Mouse (Mus musculus): ENCODE measurements around the gene Ruvbl2. TPM values are rescaled to one million over a fixed set of nuclear protein-coding genes. Genes with fewer than 3 reads are reported as not detected.
A peak's percentile ranks its signal among the peaks of the same experiment; 100 is the strongest.

Ruvbl2 gene
- polyA plus RNA-seq, 1 experiment from 2014 or later, result 94.3 TPM

DNA sequence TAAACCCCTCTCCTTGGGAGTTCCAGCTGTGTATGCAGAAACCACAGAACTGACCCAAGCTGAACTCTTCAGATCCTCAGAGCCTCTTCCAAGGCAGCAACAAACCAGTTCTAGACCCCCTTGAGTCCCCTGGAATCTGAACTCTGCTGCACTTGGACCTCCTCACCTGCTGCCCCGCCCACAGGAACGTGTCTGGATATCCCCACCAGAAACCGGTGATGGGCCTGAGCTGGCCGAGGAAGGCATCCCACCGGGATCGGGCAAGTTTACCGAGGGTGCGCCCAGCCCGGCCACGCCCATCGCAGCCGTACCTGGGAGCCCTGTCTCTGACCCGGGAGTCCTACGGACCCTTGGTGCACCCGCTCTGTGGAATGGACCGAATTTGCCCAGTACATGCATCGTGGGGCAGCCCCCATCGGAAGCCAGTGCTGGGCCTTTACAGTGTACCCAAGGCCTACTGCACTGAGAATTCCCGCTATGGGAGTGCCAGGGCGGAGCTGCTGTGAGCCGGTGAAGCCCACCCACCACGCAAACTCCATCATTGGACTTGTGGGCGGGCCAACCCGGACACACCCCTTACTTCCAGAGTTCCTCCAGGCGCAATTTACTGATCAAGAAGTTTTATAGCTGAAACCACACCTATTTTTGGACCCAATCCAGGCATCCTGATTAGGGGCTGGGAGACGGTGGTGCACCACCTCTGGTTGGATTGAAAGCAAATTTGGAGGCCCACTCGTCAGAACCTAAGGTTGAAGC lies 17.9 kb downstream of the Ruvbl2 start:
- no peak for ATAC-seq
- Histone ChIP-seq H3K27ac (ENCODE audit: low read depth, low read length) (no peak overlapping the region), H3K27me3 (replicated peaks; ENCODE audit: control insufficient read depth, insufficient read depth, low read length) (peaks cover 58% of the 10 kb centered on the region), H3K36me3 (ENCODE audit: control insufficient read depth, insufficient read depth, low read length) (peaks cover 44% of the 10 kb centered on the region), H3K4me1 (ENCODE audit: control insufficient read depth, insufficient read depth, low read depth, low read length) (peaks cover 3% of the 10 kb centered on the region; the same call in 1 of the 2 replicates), H3K4me3 (ENCODE audit: low read length) (no peak overlapping the region), H3K9ac (ENCODE audit: low read depth, low read length) (no peak overlapping the region), H3K9me3 (ENCODE audit: control insufficient read depth, low read length) (no peaks in the 10 kb centered on the region), H3K4me2 (ENCODE audit: low read length) (no peak overlapping the region)
- WGBS, result 14% methylated on average over 27 of the region's 27 CpGs

GRCm38 (mm10) chr7:45417962-45418492 lies 19.9 kb downstream of the Ruvbl2 start:
- Histone ChIP-seq H3K27me3 (replicated peaks; ENCODE audit: control insufficient read depth, insufficient read depth, low read length) (peaks cover 77% of the 10 kb centered on the region), H3K9me3 (ENCODE audit: control insufficient read depth, low read length) (no peaks in the 10 kb centered on the region), H3K9ac (ENCODE audit: low read depth, low read length) (no peak overlapping the region), H3K4me2 (ENCODE audit: low read length) (no peak overlapping the region), H3K4me3 (ENCODE audit: low read length) (no peak overlapping the region), H3K4me1 (ENCODE audit: control insufficient read depth, insufficient read depth, low read depth, low read length) (peaks cover 15% of the 10 kb centered on the region), H3K27ac (ENCODE audit: low read depth, low read length) (no peak overlapping the region), H3K36me3 (ENCODE audit: control insufficient read depth, insufficient read depth, low read length) (peaks cover 24% of the 10 kb centered on the region)
- WGBS, result 9% methylated on average over 13 of the region's 13 CpGs
- no peak for ATAC-seq

- WGBS, result 11% methylated on average over 37 of the region's 37 CpGs
- no peak for ATAC-seq
- H3K27me3 ChIP-seq (replicated peaks; ENCODE audit: control insufficient read depth, insufficient read depth, low read length), result peaks cover 87% of the 10 kb centered on the region
- H3K36me3 ChIP-seq (ENCODE audit: control insufficient read depth, insufficient read depth, low read length), result no peaks in the 10 kb centered on the region
- H3K4me3 ChIP-seq (ENCODE audit: low read length), result peak overlapping the region; percentile 17; the same call in 1 of the 2 replicates
- peaks cover 15% of the 10 kb centered on the region for H3K4me1 ChIP-seq (ENCODE audit: control insufficient read depth, insufficient read depth, low read depth, low read length)
- no peaks in the 10 kb centered on the region for H3K9me3 ChIP-seq (ENCODE audit: control insufficient read depth, low read length)
- H3K4me2 ChIP-seq (ENCODE audit: low read length), result peak overlapping the region; percentile 25
- H3K9ac ChIP-seq (ENCODE audit: low read depth, low read length), result peak overlapping the region; percentile 41; the same call in 1 of the 2 replicates
- no peak overlapping the region for H3K27ac ChIP-seq (ENCODE audit: low read depth, low read length)
These were observed 22.3 kb downstream of the Ruvbl2 start for GRCm38 (mm10) chr7:45415636-45416035.

DNA sequence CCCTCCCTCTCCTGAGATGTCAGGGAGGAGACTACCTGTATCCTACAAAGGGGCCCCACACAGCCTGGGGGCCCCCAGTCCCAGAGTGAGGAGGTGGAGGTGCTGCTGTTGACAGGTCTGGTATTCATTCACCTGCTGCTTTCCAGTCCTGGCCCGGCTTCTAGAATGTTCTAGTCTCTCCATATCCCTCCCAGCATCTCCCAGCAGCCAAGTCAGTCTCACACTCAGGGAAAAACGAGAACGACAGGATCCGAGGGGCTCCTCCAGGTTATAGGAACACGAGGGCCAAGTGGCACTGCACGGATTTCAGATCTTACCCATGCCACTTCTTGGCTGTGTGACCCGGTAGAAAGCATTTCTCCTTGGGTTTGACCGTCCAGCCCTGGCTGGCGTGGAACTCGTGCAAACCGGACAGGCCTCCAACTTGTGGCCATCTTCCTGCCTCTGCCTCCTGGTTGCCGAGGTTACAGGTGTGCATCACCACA lies 23.1 kb downstream of the Ruvbl2 start:
- H3K9me3 ChIP-seq (ENCODE audit: control insufficient read depth, low read length), result no peaks in the 10 kb centered on the region
- H3K4me1 ChIP-seq (ENCODE audit: control insufficient read depth, insufficient read depth, low read depth, low read length), result peaks cover 15% of the 10 kb centered on the region
- H3K36me3 ChIP-seq (ENCODE audit: control insufficient read depth, insufficient read depth, low read length), result no peaks in the 10 kb centered on the region
- ATAC-seq, result no peak
- H3K27me3 ChIP-seq (replicated peaks; ENCODE audit: control insufficient read depth, insufficient read depth, low read length), result peaks cover 87% of the 10 kb centered on the region
- H3K4me3 ChIP-seq (ENCODE audit: low read length), result no peak overlapping the region
- H3K4me2 ChIP-seq (ENCODE audit: low read length), result no peak overlapping the region
- 39% methylated on average over 12 of the region's 12 CpGs for WGBS
- no peak overlapping the region for H3K9ac ChIP-seq (ENCODE audit: low read depth, low read length)
- H3K27ac ChIP-seq (ENCODE audit: low read depth, low read length), result no peak overlapping the region

DNA sequence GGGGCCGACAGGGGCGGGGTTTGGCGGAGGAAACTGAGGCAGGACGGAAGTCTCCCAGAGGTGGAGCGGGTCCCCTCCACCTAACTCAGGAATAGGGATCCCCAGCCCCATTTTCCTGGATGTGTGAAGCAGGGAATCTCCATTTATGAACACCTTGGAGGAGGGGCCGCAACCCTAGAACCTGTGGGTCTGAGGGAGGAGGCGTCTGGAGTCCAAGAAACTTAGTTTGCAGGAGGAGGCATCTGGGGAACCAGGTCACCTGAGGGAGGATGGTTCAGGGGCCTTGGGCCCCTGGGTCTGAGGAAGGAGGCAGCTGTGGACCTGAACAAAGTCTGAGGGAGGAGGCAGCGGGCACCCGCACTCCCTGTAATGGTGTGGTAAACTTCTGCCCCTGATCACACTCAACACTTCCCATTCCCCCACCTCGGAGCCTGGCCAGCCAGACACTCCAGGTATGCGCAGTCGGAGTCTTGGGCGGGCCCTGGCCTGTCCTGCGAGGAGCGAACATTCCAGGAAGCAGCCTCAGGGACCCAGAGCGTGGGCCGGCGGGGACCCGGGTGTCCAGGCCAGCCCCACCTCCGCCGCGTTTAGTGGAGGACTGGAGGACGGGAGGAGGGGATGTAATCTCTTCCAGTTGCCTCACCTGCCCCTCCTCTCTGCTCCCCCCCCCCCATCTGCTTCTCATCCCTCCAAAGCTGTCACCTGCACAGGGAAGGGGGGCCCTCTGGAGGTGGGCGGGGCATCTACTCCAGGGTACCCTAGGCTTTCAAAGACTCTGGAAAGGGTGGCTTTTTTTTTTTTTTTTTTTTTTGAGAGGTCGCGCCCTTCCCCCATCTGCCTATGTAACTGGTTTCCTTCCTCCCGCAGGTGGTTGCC lies 23.8 kb downstream of the Ruvbl2 start:
- no peak for ATAC-seq

GRCm38 (mm10) chr7:45413113-45413863 lies 24.6 kb downstream of the Ruvbl2 start, which contains the start of gene Ntf5:
Ntf5 (plus strand) TSS chr7:45413695.
- ATAC-seq, result peak; percentile 43

More for the DNA sequence above, 23.8 kb downstream of the Ruvbl2 start:
- Histone ChIP-seq H3K27ac (ENCODE audit: low read depth, low read length) (no peak overlapping the region), H3K27me3 (replicated peaks; ENCODE audit: control insufficient read depth, insufficient read depth, low read length) (peaks cover 90% of the 10 kb centered on the region), H3K36me3 (ENCODE audit: control insufficient read depth, insufficient read depth, low read length) (no peaks in the 10 kb centered on the region), H3K4me3 (ENCODE audit: low read length) (peak overlapping the region; percentile 53), H3K9me3 (ENCODE audit: control insufficient read depth, low read length) (no peaks in the 10 kb centered on the region), H3K4me2 (ENCODE audit: low read length) (peak overlapping the region; percentile 92), H3K4me1 (ENCODE audit: control insufficient read depth, insufficient read depth, low read depth, low read length) (peaks cover 15% of the 10 kb centered on the region), H3K9ac (ENCODE audit: low read depth, low read length) (peak overlapping the region; percentile 68)
- 2% methylated on average over 27 of the region's 27 CpGs for WGBS

DNA sequence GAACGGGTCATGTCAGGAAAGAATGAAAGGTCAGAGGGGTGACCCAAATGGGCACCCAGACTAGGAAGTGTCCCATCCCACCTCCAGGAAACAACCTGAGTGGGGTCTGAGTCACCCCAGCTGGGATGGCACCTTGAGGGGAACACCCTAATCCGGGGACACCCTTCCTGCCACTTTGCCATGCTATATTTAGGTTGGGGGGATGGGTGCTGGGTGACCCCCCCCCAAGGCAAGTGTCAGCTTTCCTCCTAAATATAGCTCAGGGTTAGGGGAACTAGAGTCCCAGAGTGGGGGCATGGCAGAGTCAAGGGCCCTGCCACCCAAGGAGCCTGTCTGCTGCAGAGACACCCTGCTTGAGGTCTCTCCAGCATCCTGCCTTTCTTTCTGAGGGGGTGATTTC lies 25.5 kb downstream of the Ruvbl2 start:
- no peak for ATAC-seq
- Histone ChIP-seq H3K36me3 (ENCODE audit: control insufficient read depth, insufficient read depth, low read length) (no peaks in the 10 kb centered on the region), H3K4me2 (ENCODE audit: low read length) (no peak overlapping the region), H3K4me3 (ENCODE audit: low read length) (no peak overlapping the region), H3K9ac (ENCODE audit: low read depth, low read length) (no peak overlapping the region), H3K27me3 (replicated peaks; ENCODE audit: control insufficient read depth, insufficient read depth, low read length) (peaks cover 90% of the 10 kb centered on the region), H3K27ac (ENCODE audit: low read depth, low read length) (no peak overlapping the region), H3K9me3 (ENCODE audit: control insufficient read depth, low read length) (no peaks in the 10 kb centered on the region), H3K4me1 (ENCODE audit: control insufficient read depth, insufficient read depth, low read depth, low read length) (peaks cover 15% of the 10 kb centered on the region)
- WGBS, result 86% methylated on average over 2 of the region's 2 CpGs

More at GRCm38 (mm10) chr7:45413113-45413863, 24.6 kb downstream of the Ruvbl2 start, which contains the start of gene Ntf5:
- Histone ChIP-seq H3K4me1 (ENCODE audit: control insufficient read depth, insufficient read depth, low read depth, low read length) (peaks cover 15% of the 10 kb centered on the region), H3K36me3 (ENCODE audit: control insufficient read depth, insufficient read depth, low read length) (no peaks in the 10 kb centered on the region), H3K27me3 (replicated peaks; ENCODE audit: control insufficient read depth, insufficient read depth, low read length) (peaks cover 90% of the 10 kb centered on the region), H3K4me3 (ENCODE audit: low read length) (peak within 1 kb of the TSS; percentile 53), H3K9ac (ENCODE audit: low read depth, low read length) (peak within 1 kb of the TSS; percentile 68), H3K27ac (ENCODE audit: low read depth, low read length) (no peak within 1 kb of the TSS), H3K4me2 (ENCODE audit: low read length) (peak within 1 kb of the TSS; percentile 92), H3K9me3 (ENCODE audit: control insufficient read depth, low read length) (no peaks in the 10 kb centered on the region)
- 3% methylated on average over 38 of the region's 45 CpGs for WGBS

DNA sequence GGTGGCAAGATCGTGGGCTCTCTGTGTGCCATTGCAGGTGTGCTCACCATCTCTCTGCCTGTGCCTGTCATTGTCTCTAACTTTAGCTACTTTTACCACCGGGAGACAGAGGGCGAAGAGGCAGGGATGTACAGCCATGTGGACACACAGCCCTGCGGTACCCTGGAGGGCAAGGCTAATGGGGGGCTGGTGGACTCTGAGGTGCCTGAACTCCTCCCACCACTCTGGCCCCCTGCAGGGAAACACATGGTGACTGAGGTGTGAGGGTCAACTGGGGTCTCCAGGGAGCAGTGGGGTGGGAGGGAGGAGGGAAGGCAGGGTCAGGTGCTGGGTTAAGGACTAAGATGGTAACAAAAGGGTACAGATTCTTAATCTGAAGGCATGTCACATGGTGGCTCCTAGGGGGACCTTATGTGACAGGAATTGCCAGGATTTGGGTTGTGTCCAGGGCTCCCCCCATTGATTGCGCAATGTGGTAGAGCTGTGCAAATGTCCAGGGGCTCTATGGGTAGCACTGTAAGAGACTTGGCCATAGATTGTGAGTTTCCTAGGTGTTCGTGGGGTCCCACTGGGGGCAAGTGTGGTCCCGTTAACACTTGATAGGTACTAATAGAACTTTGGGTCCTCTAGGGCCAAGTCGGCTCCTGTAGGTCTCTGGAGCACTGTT lies 28.3 kb downstream of the Ruvbl2 start:
- H3K9ac ChIP-seq (ENCODE audit: low read depth, low read length), result no peak overlapping the region
- no peak overlapping the region for H3K27ac ChIP-seq (ENCODE audit: low read depth, low read length)
- H3K4me2 ChIP-seq (ENCODE audit: low read length), result no peak overlapping the region
- 83% methylated on average over 8 of the region's 8 CpGs for WGBS
- H3K27me3 ChIP-seq (replicated peaks; ENCODE audit: control insufficient read depth, insufficient read depth, low read length), result peaks cover 90% of the 10 kb centered on the region
- no peak overlapping the region for H3K4me3 ChIP-seq (ENCODE audit: low read length)
- no peaks in the 10 kb centered on the region for H3K9me3 ChIP-seq (ENCODE audit: control insufficient read depth, low read length)
- peaks cover 19% of the 10 kb centered on the region for H3K4me1 ChIP-seq (ENCODE audit: control insufficient read depth, insufficient read depth, low read depth, low read length)
- H3K36me3 ChIP-seq (ENCODE audit: control insufficient read depth, insufficient read depth, low read length), result no peaks in the 10 kb centered on the region
- no peak for ATAC-seq

Data from hindbrain, embryonic 16.5 days (tissue).